Mouse (Mus musculus) ES-Bruce4 (cell line): ENCODE results near the gene Zfp574.

Source experiments
- CTCF ChIP-seq: IDR thresholded peaks from one replicate; pipeline ENCODE4 v1.8.1; 2011; ENCODE audit warnings: low read depth, low read length
- EP300 ChIP-seq: IDR thresholded peaks from 2 replicates; pipeline ENCODE4 v1.6.1; 2011; ENCODE audit warnings: low read depth, low read length; ENCODE audit not compliant: insufficient read depth
- POLR2A ChIP-seq: IDR thresholded peaks from one replicate; pipeline ENCODE4 v1.8.1; 2011; ENCODE audit warnings: low read length; ENCODE audit not compliant: insufficient read depth

DNA sequence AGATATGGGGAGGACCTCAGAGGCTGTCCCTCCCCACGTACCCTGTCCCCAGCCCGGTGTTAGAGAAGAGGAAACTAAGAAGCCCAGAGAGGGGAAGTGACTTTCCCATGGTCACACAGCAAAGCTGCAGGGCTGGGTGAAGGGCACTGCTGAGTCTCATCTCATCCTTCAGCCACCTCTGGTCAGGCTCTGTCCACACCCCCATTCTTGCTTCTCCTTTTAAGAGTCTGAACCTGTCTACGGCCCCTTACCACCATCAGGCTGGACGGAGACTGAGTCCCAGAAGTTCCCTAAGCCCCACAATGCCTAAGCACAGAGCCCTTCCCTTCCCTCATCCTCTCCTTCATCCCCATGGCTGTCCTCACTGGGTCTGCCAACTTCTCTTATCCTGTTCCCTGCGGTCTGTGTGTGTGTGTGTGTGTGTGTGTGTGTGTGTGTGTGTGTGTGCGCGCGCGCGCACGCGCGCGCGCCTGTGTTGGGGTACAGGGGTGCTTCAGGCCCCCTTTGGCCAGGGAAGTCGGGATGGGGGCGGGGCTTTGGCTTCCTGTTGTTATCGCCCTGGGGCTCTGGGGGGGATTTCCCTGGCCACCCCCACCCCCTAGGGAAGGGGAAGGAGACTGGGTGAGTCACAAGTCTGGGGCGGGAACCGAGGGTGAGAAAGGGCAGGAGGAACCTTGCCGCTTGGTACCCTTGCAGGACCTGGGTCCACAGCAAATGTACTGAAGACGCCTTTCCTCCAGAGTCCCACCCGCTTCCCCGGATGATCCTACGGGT, 47.9 kb downstream of the Zfp574 start:
- TF ChIP-seq POLR2A (no peak), CTCF (no peak), EP300 (no peak)
